19 mouse cellular contexts compared by ENCODE assay signal in the genomic region with DNA sequence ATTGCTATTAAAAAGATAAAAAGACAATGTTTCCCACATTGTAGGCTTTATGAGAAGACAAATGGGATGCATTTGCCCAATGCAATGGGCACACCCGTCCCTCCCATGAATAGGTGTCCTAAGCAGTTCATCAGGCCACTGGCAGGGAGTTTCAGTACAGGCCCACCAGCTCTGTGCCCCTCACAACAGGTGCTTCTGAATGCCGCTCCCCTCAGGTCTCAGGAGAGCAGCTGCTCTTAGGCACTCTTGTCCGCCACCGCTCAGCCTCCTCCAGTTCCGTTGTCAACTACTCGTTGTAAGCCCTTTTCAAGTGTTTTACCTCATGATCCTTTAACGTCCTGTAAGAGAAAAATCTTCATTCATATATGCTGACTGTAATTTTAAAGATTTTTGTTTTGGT. TPM values are rescaled to one million over a fixed set of nuclear protein-coding genes. Genes with fewer than 3 reads are reported as not detected.
"Had no signal": no experiment of that assay in that cellular context is flagged by ENCODE, and none has a peak within 500 bp of the region (broad histone marks: within the 10 kb centered on the region; RNA-seq: fewer than 3 reads in every experiment).

No protein-coding gene starts in this region.

- H3K36me3 ChIP-seq: stomach, embryonic 15.5 days had no signal

- H3K4me2 ChIP-seq: neural tube, embryonic 12.5 days; neural tube, embryonic 13.5 days; neural tube, embryonic 15.5 days; stomach, embryonic 15.5 days had no signal

- H3K27me3 ChIP-seq: neural tube, embryonic 12.5 days; neural tube, embryonic 13.5 days; neural tube, embryonic 15.5 days; stomach, embryonic 15.5 days had no signal

- H3K4me3 ChIP-seq: neural tube, embryonic 12.5 days; neural tube, embryonic 13.5 days; neural tube, embryonic 15.5 days; stomach, embryonic 15.5 days had no signal

- DNase-seq: retina, postnatal 1 day; right cerebral cortex, adult 18-20 months; right cerebral cortex, postnatal 14 days; right cerebral cortex, postnatal 25 days; right cerebral cortex, postnatal 4 days; spleen, adult 18-20 months; thymus, adult 18-20 months; thymus, adult 2 months; thymus, postnatal 14 days; thymus, postnatal 25 days; thymus, postnatal 36 days; thymus, postnatal 4 days had no signal

RNA-seq across cellular contexts. Expression of a gene that starts 11.5 kb away (rescaled TPM):
- polyA plus RNA-seq: neural tube, embryonic 12.5 days; neural tube, embryonic 14.5 days; neural tube, embryonic 15.5 days; small intestine, adult 2 months had no signal

RNA-seq across cellular contexts. Expression of a gene that starts 19.3 kb away (rescaled TPM):
- polyA plus RNA-seq: neural tube, embryonic 12.5 days; stomach, embryonic 14.5 days had no signal
